Mouse (Mus musculus): ENCODE measurements at regions not wholly inside any gene's neighbourhood (a gene's known extent, or its start where the extent isn't known, plus 50 kb on each side); places are given as distances from the start of the nearest gene placed in this dataset.

GRCm38 (mm10) chr4:71332672-71333071 is 425.1 kb downstream of the Gm11232 start:
- TF ChIP-seq POLR2A (IDR thresholded peaks at IDR 0.05; ENCODE audit: control insufficient read depth, extremely low read depth, insufficient read depth, low read length, poor library complexity) (no peak), CTCF (IDR thresholded peaks at IDR 0.05; ENCODE audit: borderline replicate concordance, control insufficient read depth, extremely low read depth, insufficient read depth, low read length, poor library complexity) (no peak)

Measured in thymus, adult 2 months (tissue).